Mouse (Mus musculus): ENCODE results near the gene Fmnl1.

Fmnl1 gene

DNA sequence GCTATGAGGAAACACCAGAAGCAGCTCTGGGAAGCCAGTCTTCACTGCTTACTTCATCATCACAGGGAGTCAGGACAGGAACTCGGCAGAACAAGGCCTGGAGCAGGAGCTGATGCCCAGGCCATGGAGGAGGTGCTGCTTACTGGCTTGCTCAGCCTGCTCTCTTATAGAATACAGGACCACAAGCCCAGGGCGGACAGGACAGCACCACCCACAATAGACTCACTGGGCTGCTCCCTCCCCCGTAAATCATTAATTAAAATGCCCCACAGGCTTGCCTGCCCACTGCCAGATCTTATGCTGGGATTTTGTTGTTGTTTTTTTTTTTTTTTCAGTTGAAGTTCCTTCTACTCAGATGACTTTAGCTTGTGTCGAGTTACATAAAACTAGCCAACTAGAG is 23.1 kb upstream of the Fmnl1 start:
- TF ChIP-seq NANOG (IDR thresholded peaks at IDR 0.05; ENCODE audit: borderline replicate concordance, low read length) (no peak), POU5F1 (IDR thresholded peaks at IDR 0.05; ENCODE audit: borderline replicate concordance, low read length) (no peak), CTCF (conservative IDR thresholded peaks at IDR 0.05; ENCODE audit: low read length) (no peak)
- no peak overlapping the region for H3K4me3 ChIP-seq (replicated peaks; ENCODE audit: low read length)
- H3K9me3 ChIP-seq (ENCODE audit: low read length): no peaks in the 10 kb centered on the region; the same call in 1 of the 2 replicates
- peaks cover 36% of the 10 kb centered on the region for H3K4me1 ChIP-seq (replicated peaks; ENCODE audit: low read depth, low read length)
- no peaks in the 10 kb centered on the region for H3K36me3 ChIP-seq (ENCODE audit: insufficient read depth, low read length)
- peaks cover 26% of the 10 kb centered on the region for H3K27me3 ChIP-seq (ENCODE audit: insufficient read depth, low read length)

DNA sequence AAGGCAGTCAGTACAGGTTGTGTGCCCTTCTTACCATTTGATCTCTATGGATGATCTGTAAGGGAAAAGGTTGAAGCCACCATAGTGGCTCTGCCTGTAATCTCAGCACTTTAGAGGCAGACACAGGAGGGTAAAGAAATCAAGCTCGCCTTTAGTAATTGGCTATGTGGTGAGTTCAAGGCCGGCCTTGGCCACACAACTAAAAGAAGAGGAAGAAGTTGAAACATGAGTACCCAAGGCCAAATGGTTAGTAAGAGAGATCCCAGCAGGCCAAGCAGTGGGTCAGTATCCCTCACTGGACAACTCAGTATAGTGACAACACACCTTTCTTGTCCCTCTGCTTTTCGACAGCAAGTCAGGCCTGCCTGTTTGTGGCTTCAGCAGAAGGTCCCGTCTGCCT is 21.1 kb upstream of the Fmnl1 start:
- TF ChIP-seq NANOG (IDR thresholded peaks at IDR 0.05; ENCODE audit: borderline replicate concordance, low read length): no peak
- TF ChIP-seq CTCF (conservative IDR thresholded peaks at IDR 0.05; ENCODE audit: low read length): no peak
- TF ChIP-seq POU5F1 (IDR thresholded peaks at IDR 0.05; ENCODE audit: borderline replicate concordance, low read length): no peak
- H3K4me3 ChIP-seq (replicated peaks; ENCODE audit: low read length): no peak overlapping the region
- no peaks in the 10 kb centered on the region for H3K36me3 ChIP-seq (ENCODE audit: insufficient read depth, low read length)

DNA sequence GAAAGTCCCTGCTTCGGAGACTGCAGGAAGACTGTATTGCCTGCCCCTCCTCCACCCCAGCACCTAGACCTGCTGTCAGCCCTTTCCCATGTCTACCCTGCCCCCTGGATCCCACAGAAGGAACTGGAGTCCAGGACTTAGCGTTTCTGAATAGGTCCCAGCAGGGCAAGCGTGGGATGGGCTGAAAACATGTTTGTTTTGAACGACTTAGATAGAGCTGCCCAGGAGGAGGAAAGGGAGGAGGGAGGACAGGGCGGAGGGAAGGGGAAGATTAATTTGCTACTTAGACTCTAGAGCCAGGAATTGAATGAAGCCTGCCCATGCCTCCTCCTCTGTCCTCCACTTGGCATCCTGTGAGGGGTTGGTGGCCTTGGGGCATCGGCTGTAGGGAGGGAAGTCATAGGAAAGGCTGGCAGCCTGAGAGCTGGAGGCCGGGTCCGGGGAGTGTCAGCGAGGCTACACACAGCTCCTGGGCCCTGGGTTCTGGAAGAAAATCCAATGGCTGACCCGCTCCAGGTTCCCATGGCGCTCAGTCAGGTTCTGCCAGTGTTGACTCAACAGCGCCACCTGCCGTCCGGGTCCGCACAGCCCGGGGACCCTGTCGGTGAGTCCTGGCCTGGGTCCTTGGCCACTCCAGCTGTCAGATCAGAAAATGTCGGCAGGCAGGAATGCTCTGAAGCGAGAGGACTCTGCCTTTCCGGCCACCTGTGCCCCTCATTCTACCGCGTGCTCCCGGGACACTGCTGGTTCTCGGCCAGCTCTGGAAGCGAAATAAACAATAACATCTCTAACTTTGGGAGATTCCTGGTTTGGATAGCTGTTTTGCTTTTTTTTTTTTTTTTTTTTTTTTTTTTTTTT is 12.1 kb upstream of the Fmnl1 start:
- Histone ChIP-seq H3K9me3 (ENCODE audit: low read length) (no peaks in the 10 kb centered on the region), H3K27me3 (ENCODE audit: insufficient read depth, low read length) (no peaks in the 10 kb centered on the region), H3K36me3 (ENCODE audit: insufficient read depth, low read length) (no peaks in the 10 kb centered on the region), H3K4me1 (replicated peaks; ENCODE audit: low read depth, low read length) (peaks cover 36% of the 10 kb centered on the region), H3K4me3 (replicated peaks; ENCODE audit: low read length) (peak overlapping the region; percentile 75)
- peak; percentile 91 for TF ChIP-seq CTCF (conservative IDR thresholded peaks at IDR 0.05; ENCODE audit: low read length)
- no peak for TF ChIP-seq POU5F1 (IDR thresholded peaks at IDR 0.05; ENCODE audit: borderline replicate concordance, low read length)

More for the DNA sequence above, 21.1 kb upstream of the Fmnl1 start:
- Histone ChIP-seq H3K27me3 (ENCODE audit: insufficient read depth, low read length) (peaks cover 28% of the 10 kb centered on the region), H3K9me3 (ENCODE audit: low read length) (no peaks in the 10 kb centered on the region), H3K4me1 (replicated peaks; ENCODE audit: low read depth, low read length) (peaks cover 29% of the 10 kb centered on the region)

DNA sequence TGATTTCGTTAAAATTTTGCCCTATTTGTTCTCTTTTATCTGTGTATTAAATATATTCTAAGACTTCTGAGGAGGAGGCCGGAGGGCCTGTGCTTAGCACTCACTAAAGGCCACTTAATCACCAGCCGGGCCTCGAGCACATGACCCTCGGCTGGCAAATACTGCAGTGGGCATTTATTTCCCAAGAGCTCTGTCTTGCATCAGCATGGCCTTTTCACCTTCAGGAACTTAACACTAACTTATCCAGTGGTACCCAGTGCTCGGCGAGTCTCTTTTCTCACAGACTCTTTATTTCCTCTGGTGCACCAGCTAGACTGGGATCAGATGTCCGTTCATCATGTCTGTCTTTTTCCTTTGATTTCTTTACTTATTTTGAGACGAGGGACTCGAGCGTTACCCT is 10.2 kb upstream of the Fmnl1 start:
- no peaks in the 10 kb centered on the region for H3K36me3 ChIP-seq (ENCODE audit: insufficient read depth, low read length)
- no peaks in the 10 kb centered on the region for H3K27me3 ChIP-seq (ENCODE audit: insufficient read depth, low read length)
- H3K9me3 ChIP-seq (ENCODE audit: low read length): no peaks in the 10 kb centered on the region
- H3K4me1 ChIP-seq (replicated peaks; ENCODE audit: low read depth, low read length): peaks cover 44% of the 10 kb centered on the region
- TF ChIP-seq NANOG (IDR thresholded peaks at IDR 0.05; ENCODE audit: borderline replicate concordance, low read length): no peak
- no peak for TF ChIP-seq CTCF (conservative IDR thresholded peaks at IDR 0.05; ENCODE audit: low read length)
- no peak for TF ChIP-seq POU5F1 (IDR thresholded peaks at IDR 0.05; ENCODE audit: borderline replicate concordance, low read length)
- peak overlapping the region; percentile 70 for H3K4me3 ChIP-seq (replicated peaks; ENCODE audit: low read length)

DNA sequence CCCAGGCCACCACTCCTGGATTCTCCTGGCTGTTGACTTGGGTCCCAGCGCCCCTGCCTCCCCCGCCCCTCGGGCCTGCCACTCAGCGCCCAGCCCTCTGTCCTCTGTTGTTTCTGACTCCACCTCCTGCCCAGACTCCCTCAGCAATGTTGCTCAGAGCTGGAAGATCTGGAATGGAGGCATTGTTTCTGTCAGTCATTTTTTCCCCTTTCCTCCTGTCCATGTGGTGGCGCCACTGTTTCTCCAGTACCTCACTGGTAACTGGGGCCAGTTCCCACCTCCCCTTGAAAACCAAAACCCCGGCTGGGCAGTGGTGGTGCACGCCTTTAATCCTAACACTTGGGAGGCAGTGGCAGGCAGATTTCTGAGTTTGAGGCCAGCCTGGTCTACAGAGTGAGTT is 9.5 kb upstream of the Fmnl1 start:
- Histone ChIP-seq H3K4me1 (replicated peaks; ENCODE audit: low read depth, low read length) (peaks cover 44% of the 10 kb centered on the region), H3K4me3 (replicated peaks; ENCODE audit: low read length) (peak overlapping the region; percentile 70), H3K36me3 (ENCODE audit: insufficient read depth, low read length) (no peaks in the 10 kb centered on the region), H3K27me3 (ENCODE audit: insufficient read depth, low read length) (no peaks in the 10 kb centered on the region), H3K9me3 (ENCODE audit: low read length) (peaks cover 4% of the 10 kb centered on the region)
- TF ChIP-seq POU5F1 (IDR thresholded peaks at IDR 0.05; ENCODE audit: borderline replicate concordance, low read length) (no peak), CTCF (conservative IDR thresholded peaks at IDR 0.05; ENCODE audit: low read length) (peak; percentile 19), NANOG (IDR thresholded peaks at IDR 0.05; ENCODE audit: borderline replicate concordance, low read length) (no peak)

DNA sequence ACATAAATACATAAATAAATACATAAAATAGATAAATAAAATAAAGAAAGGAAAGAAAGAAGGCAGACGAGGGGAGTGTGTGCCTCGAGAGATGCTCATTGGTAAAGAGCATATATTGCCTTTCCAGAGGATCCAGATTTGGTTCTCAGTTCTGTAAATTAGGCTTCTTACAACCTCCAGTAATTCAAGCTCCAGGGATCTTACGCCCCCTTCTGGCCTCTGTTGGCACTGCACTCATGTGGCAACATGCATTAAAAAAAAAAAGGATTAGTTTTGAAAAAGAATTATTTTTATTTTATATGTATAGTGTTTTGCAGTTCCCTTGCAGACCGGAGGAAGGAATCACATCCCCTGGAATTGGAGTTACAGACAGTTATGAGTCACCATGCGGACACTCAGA is 8.8 kb upstream of the Fmnl1 start:
- H3K4me3 ChIP-seq (replicated peaks; ENCODE audit: low read length): no peak overlapping the region
- peaks cover 44% of the 10 kb centered on the region for H3K4me1 ChIP-seq (replicated peaks; ENCODE audit: low read depth, low read length)
- no peaks in the 10 kb centered on the region for H3K27me3 ChIP-seq (ENCODE audit: insufficient read depth, low read length)
- TF ChIP-seq CTCF (conservative IDR thresholded peaks at IDR 0.05; ENCODE audit: low read length): peak; percentile 97
- no peak for TF ChIP-seq POU5F1 (IDR thresholded peaks at IDR 0.05; ENCODE audit: borderline replicate concordance, low read length)
- H3K36me3 ChIP-seq (ENCODE audit: insufficient read depth, low read length): no peaks in the 10 kb centered on the region
- peaks cover 4% of the 10 kb centered on the region for H3K9me3 ChIP-seq (ENCODE audit: low read length)

DNA sequence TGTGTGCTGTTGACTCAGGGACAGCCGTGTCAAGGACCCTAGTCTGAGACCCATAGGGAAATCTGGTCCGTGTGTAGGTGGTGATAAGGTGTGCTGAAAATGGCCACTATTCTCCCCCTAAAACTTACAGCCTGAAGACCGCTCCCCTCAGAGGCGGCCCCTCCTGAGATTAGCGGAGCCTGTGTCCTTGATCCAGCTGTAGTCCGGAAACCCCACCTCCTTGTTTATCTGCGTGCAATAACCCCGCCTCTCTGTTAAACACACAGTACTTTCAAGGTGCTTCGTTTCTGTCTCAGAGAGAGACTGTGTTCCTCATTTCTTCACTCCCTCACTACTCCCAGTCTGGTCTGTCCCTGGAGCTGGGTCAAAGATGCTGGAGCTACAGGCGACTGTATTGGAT is 6.5 kb upstream of the Fmnl1 start:
- Histone ChIP-seq H3K4me1 (replicated peaks; ENCODE audit: low read depth, low read length) (peaks cover 34% of the 10 kb centered on the region), H3K4me3 (replicated peaks; ENCODE audit: low read length) (peak overlapping the region; percentile 35; the same call in 1 of the 2 replicates), H3K36me3 (ENCODE audit: insufficient read depth, low read length) (no peaks in the 10 kb centered on the region), H3K9me3 (ENCODE audit: low read length) (peaks cover 4% of the 10 kb centered on the region), H3K27me3 (ENCODE audit: insufficient read depth, low read length) (peaks cover 10% of the 10 kb centered on the region)
- no peak for TF ChIP-seq CTCF (conservative IDR thresholded peaks at IDR 0.05; ENCODE audit: low read length)

DNA sequence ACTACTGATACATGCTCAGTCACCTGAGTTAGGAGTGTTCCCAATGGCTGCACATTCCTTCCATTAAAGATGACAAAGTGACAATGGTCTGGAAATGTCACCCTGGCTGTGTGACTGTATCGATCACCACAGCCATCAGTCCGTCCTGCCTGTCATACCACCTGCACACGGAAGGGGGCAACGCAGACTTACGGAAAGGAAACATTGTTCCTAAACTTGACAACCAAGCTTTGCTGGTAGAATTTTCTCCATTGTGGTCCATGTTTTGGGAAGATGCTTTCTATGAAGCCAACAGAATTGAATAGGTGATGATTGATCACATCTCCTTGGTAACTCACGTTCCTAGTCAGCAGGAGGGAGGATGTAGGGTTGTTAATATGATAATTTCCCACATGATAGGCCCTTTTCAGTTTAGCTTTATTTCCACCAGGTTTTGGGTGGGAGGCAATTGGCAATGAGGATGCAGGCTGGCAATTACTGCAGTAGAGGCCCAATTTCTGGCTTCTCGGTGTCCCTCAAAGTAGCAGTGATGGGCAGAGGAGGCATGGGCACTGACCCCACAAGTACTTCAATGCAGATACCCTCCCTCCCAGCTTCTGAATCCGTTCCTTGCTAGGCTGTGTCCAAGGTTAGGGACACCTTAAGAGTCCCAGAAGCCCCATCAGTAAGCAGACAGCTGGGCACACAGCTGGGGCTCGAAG is 2.1 kb upstream of the Fmnl1 start:
- Histone ChIP-seq H3K36me3 (ENCODE audit: insufficient read depth, low read length) (no peaks in the 10 kb centered on the region), H3K4me1 (replicated peaks; ENCODE audit: low read depth, low read length) (peaks cover 39% of the 10 kb centered on the region), H3K27me3 (ENCODE audit: insufficient read depth, low read length) (peaks cover 53% of the 10 kb centered on the region), H3K4me3 (replicated peaks; ENCODE audit: low read length) (no peak overlapping the region), H3K9me3 (ENCODE audit: low read length) (peaks cover 4% of the 10 kb centered on the region)
- TF ChIP-seq POU5F1 (IDR thresholded peaks at IDR 0.05; ENCODE audit: borderline replicate concordance, low read length): no peak
- peak; percentile 87 for TF ChIP-seq CTCF (conservative IDR thresholded peaks at IDR 0.05; ENCODE audit: low read length)

Measured in E14TG2a.4 (cell line).